Mouse (Mus musculus): ENCODE data around the gene Rasgrf1.

DNA sequence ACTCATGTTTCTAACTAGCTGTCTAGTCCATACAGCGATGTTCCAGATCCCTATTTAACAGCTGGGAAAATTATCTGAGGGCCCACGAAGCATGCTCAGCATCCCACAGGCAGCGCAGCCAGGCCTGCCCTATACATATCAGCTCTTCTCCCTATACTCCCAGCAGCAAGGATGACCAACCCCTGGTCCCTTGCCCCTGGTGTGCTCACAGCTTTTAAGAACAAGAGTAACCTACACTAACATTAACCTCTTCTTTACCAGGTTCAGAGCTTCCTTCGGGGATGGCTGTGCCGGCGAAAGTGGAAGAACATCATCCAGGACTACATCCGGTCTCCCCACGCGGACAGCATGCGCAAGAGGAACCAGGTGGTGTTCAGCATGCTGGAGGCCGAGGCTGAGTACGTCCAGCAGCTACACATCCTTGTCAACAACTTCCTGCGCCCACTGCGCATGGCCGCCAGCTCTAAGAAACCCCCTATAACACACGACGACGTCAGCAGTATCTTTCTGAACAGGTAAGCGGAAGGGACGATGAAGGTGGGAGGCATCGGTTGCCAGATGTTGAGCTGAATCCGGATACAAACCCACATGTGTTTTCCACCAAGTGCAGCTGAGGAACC, 44.0 kb downstream of the Rasgrf1 start:
- TF ChIP-seq MAX (IDR thresholded peaks at IDR 0.05) (no peak), CTCF (IDR thresholded peaks at IDR 0.05; ENCODE audit: control insufficient read depth, insufficient read depth, insufficient read length) (no peak), MYOG (IDR thresholded peaks at IDR 0.05; ENCODE audit: control insufficient read depth, extremely low read depth, insufficient read length) (no peak)
